Mouse (Mus musculus): ENCODE measurements around the gene Atp23. TPM values are rescaled to one million over a fixed set of nuclear protein-coding genes. Genes with fewer than 3 reads are reported as not detected.

The Atp23 gene
- polyA plus RNA-seq (2014; fragmentation: Nextera tagmentation; extraction: Ambion mirVana): 22.7 and 26.8 TPM in 2 replicates

DNA sequence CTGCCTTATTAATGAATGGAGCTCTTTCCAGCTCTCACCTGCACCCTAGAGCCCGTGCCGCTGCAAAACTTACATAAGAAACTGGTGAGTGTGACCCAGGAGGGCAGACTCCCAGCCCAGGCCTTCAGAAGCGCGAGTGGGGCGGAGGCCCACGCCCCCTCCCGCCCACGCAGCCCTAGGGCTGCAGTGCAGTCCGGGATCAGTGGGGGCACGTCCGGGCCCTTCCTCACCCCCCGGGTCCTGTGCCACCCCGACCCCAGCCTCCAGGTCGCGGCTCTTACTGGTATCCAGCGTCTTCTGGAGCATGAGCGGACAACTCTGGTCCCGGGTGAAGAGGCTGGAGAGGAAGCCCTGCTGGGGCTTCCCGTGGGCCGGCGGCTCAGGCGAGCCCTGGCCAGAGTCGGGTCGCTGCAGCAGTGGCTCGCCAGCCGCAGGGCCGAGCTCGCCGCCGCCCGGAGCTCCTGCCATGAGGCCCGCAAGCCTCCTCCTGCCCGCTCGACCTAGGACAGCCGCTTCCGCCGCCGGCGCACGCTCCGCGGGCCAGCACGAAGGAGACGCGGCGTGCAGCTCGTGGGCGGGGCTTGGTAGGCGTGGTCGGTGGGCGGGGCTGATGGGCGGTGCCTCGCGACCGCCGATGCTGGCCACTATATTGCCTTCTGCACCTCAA lies at the start of gene Atp23:
Gene Atp23, minus strand, starts transcription at position 535 of the 667 bp plus-strand sequence.
- H3K27ac ChIP-seq (ENCODE audit: low read depth, low read length): peak within 1 kb of the TSS; percentile 69

DNA sequence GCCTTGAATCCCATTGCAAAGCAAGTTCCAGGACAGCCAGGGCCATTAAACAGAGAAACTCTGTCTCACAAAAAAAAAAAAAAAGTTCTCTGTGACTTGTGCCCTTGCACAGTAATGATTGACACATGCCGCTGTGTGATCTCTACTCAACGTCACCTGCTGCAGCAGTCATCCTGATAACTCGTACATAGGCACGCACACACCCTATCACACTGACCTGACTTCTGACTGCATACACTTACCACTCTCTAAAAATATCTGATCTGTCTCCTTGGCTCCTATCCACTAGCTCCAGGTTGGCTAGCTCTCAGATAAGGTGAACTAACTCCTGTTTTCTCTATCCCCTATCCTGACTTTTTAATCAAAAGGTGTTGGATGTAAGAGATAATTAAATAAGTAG lies 49.4 kb upstream of the Atp23 start:
- WGBS: 86% methylated on average over 4 of the region's 4 CpGs
- H3K27ac ChIP-seq (ENCODE audit: low read depth, low read length): no peak overlapping the region
- H3K36me3 ChIP-seq (ENCODE audit: control insufficient read depth, insufficient read depth, low read length): no peaks in the 10 kb centered on the region
- no peak overlapping the region for H3K9ac ChIP-seq (ENCODE audit: low read depth, low read length)
- H3K4me2 ChIP-seq (replicated peaks; ENCODE audit: low read depth, low read length): no peak overlapping the region
- no peak overlapping the region for H3K4me3 ChIP-seq (ENCODE audit: low read length)
- no peak for ATAC-seq (ENCODE audit: low FRiP score, low TSS enrichment)
- no peaks in the 10 kb centered on the region for H3K9me3 ChIP-seq (ENCODE audit: control insufficient read depth, low read length)
- peaks cover 10% of the 10 kb centered on the region; the same call in 1 of the 2 replicates for H3K4me1 ChIP-seq (ENCODE audit: control insufficient read depth, insufficient read depth, low read length)
- no peaks in the 10 kb centered on the region for H3K27me3 ChIP-seq (ENCODE audit: control insufficient read depth, insufficient read depth, low read length)

More for the DNA sequence above, at the start of gene Atp23:
- H3K27me3 ChIP-seq (ENCODE audit: control insufficient read depth, insufficient read depth, low read length): no peaks in the 10 kb centered on the region
- H3K4me1 ChIP-seq (ENCODE audit: control insufficient read depth, insufficient read depth, low read length): 0 out of 2 replicates have a peak, but pooled peaks cover 5% of the 10 kb centered on the region
- under 1% methylated on average over 43 of the region's 56 CpGs for WGBS
- H3K4me3 ChIP-seq (ENCODE audit: low read length): peak within 1 kb of the TSS; percentile 79
- peak within 1 kb of the TSS; percentile 81 for H3K9ac ChIP-seq (ENCODE audit: low read depth, low read length)
- H3K36me3 ChIP-seq (ENCODE audit: control insufficient read depth, insufficient read depth, low read length): peaks cover 12% of the 10 kb centered on the region; the same call in 1 of the 2 replicates
- H3K4me2 ChIP-seq (replicated peaks; ENCODE audit: low read depth, low read length): peak within 1 kb of the TSS; percentile 98
- peak; percentile 85 for ATAC-seq (ENCODE audit: low FRiP score, low TSS enrichment)
- no peaks in the 10 kb centered on the region for H3K9me3 ChIP-seq (ENCODE audit: control insufficient read depth, low read length)

DNA sequence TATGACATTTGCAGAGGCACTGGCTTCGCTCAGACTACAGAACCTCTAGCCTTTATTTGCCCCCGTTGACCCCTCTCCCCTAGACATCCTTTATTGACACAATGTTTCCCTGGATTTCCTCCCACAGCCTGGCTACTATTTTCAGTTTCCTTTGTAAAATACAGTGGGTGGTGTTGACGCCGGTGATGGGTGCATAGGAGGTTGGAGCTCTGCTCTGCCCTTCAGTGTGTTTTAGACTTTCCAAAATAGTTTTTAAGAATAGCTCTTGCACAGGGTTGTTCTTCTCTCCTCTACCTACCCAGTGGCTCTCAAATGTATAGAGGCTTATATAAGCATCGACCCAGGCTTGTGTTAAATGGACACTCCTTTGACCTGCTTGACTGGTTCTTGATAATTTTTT lies 48.7 kb upstream of the Atp23 start:
- Histone ChIP-seq H3K36me3 (ENCODE audit: control insufficient read depth, insufficient read depth, low read length) (no peaks in the 10 kb centered on the region), H3K9me3 (ENCODE audit: control insufficient read depth, low read length) (no peaks in the 10 kb centered on the region), H3K27ac (ENCODE audit: low read depth, low read length) (no peak overlapping the region; the same call in 1 of the 2 replicates), H3K4me1 (ENCODE audit: control insufficient read depth, insufficient read depth, low read length) (peaks cover 10% of the 10 kb centered on the region; the same call in 1 of the 2 replicates), H3K4me3 (ENCODE audit: low read length) (no peak overlapping the region), H3K4me2 (replicated peaks; ENCODE audit: low read depth, low read length) (no peak overlapping the region), H3K27me3 (ENCODE audit: control insufficient read depth, insufficient read depth, low read length) (no peaks in the 10 kb centered on the region), H3K9ac (ENCODE audit: low read depth, low read length) (no peak overlapping the region)
- 0 out of 2 replicates have a peak, but pooled peaks have one; percentile 12 for ATAC-seq (ENCODE audit: low FRiP score, low TSS enrichment)
- 32% methylated on average over 5 of the region's 5 CpGs for WGBS

DNA sequence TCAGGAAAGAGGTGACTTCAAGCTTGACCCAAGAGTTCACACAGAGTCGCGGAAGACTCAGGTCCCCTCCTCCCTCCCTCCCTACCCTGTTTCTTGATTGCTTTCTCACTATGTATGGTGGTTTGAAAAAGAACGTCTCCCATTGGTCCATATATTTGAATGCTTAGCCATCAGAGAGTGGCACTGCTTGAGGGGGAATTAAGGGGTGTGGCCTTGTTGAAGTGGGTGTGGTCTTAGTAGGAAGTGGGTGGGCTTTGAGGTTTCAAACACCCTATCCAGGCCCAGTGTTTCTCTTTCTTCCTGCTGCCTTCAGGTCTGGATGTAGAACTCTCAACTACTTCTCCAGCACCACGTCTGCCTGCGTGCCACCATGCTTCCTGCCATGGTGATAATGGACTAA lies 44.4 kb upstream of the Atp23 start:
- 90% methylated on average over 5 of the region's 5 CpGs for WGBS
- Histone ChIP-seq H3K9ac (ENCODE audit: low read depth, low read length) (no peak overlapping the region), H3K4me2 (replicated peaks; ENCODE audit: low read depth, low read length) (no peak overlapping the region), H3K27me3 (ENCODE audit: control insufficient read depth, insufficient read depth, low read length) (no peaks in the 10 kb centered on the region), H3K9me3 (ENCODE audit: control insufficient read depth, low read length) (no peaks in the 10 kb centered on the region), H3K4me3 (ENCODE audit: low read length) (no peak overlapping the region), H3K4me1 (ENCODE audit: control insufficient read depth, insufficient read depth, low read length) (peaks cover 14% of the 10 kb centered on the region; the same call in 1 of the 2 replicates), H3K36me3 (ENCODE audit: control insufficient read depth, insufficient read depth, low read length) (no peaks in the 10 kb centered on the region), H3K27ac (ENCODE audit: low read depth, low read length) (no peak overlapping the region)
- no peak for ATAC-seq (ENCODE audit: low FRiP score, low TSS enrichment)

DNA sequence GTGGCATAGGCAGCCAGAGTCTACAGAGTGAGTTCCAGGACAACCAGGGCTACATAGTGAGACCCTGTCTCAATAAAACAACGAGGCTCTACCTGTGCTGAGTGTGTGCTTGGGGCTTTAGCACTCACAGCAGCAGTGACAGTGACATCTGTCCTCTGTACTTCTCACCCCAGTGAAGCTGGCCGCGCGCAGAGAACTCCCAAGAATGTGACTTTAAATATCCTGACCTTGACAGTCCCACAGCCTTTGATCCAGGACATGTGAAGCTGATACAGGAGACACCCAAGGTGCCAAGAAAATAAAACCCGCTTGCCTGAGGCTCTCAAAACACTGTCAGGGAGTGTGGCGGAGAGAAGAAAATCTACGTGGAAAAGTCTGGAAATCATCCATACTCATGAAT lies 39.8 kb upstream of the Atp23 start:
- Histone ChIP-seq H3K36me3 (ENCODE audit: control insufficient read depth, insufficient read depth, low read length) (no peaks in the 10 kb centered on the region), H3K4me2 (replicated peaks; ENCODE audit: low read depth, low read length) (no peak overlapping the region), H3K4me3 (ENCODE audit: low read length) (no peak overlapping the region), H3K27ac (ENCODE audit: low read depth, low read length) (no peak overlapping the region), H3K27me3 (ENCODE audit: control insufficient read depth, insufficient read depth, low read length) (no peaks in the 10 kb centered on the region), H3K4me1 (ENCODE audit: control insufficient read depth, insufficient read depth, low read length) (peaks cover 8% of the 10 kb centered on the region; the same call in 1 of the 2 replicates), H3K9me3 (ENCODE audit: control insufficient read depth, low read length) (peaks cover 3% of the 10 kb centered on the region; the same call in 1 of the 2 replicates), H3K9ac (ENCODE audit: low read depth, low read length) (no peak overlapping the region)
- 37% methylated on average over 7 of the region's 7 CpGs for WGBS
- ATAC-seq (ENCODE audit: low FRiP score, low TSS enrichment): no peak

DNA sequence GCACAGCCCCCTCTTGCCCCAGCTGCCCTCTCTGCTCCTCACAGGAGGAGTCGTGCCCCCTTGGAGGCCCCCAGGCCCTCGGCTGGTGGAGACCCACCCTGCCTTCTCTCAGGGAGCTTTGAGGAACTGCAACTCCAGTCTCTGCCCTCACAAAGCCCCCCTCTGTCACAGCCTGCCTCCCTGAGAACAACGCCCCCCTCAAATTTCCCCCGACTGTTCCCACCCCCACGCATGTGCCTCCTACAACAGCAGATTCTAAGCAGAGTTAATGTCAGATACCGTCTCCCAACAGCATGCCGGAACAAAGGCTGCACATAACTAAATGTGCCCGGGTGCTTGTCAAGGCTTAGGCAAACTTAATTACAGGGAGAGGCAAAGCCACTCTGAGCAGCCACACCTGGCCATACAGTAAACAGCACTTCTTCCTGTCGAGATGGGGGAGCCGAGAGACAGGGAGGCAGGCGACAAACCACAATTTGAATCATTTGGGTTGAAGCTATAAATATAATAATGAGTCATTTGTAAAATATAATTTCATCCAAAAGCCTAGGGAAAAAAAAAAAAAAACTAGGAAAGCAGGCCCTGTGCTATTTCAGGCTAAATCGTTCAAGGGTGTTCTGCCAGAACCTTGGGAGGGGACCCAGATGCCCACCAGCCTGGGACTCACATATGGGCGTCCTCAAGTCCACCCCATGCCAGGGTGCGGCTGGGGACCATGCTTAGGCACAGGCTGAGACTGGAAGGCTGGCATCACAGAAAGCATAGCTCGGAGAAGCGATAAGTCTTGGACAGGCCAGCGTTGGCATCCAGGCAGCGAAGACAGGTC lies 34.6 kb upstream of the Atp23 start:
- Histone ChIP-seq H3K9ac (ENCODE audit: low read depth, low read length) (peak overlapping the region; percentile 35; the same call in 1 of the 2 replicates), H3K4me2 (replicated peaks; ENCODE audit: low read depth, low read length) (no peak overlapping the region), H3K27ac (ENCODE audit: low read depth, low read length) (peak overlapping the region; percentile 91), H3K27me3 (ENCODE audit: control insufficient read depth, insufficient read depth, low read length) (no peaks in the 10 kb centered on the region), H3K4me1 (ENCODE audit: control insufficient read depth, insufficient read depth, low read length) (peaks cover 29% of the 10 kb centered on the region), H3K36me3 (ENCODE audit: control insufficient read depth, insufficient read depth, low read length) (no peaks in the 10 kb centered on the region), H3K9me3 (ENCODE audit: control insufficient read depth, low read length) (peaks cover 3% of the 10 kb centered on the region; the same call in 1 of the 2 replicates), H3K4me3 (ENCODE audit: low read length) (no peak overlapping the region)
- peak; percentile 24; the same call in 1 of the 2 replicates for ATAC-seq (ENCODE audit: low FRiP score, low TSS enrichment)
- WGBS: 39% methylated on average over 18 of the region's 18 CpGs

DNA sequence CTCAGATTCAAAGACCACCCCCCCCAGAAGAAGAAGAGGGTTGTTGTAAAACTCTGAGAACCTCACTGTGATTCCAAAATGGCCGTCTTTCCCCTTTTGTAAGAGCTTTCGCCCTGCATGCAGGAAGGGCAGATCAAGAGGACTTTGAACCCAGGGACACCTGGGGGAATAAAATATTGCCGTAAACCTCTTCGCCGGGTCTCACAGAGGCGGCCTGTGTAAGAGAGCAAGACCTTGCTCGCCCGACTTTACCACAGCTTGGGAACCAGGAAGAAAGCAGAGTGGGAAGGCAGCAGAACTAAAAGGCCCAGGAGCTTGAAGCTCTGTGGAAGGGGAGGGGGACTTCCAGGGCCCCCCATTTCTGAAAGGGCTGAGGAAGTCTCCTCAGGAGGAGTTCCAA lies 34.0 kb upstream of the Atp23 start:
- Histone ChIP-seq H3K9ac (ENCODE audit: low read depth, low read length) (0 out of 2 replicates have a peak overlapping the region, but pooled peaks have one; percentile 35), H3K4me1 (ENCODE audit: control insufficient read depth, insufficient read depth, low read length) (peaks cover 36% of the 10 kb centered on the region), H3K27me3 (ENCODE audit: control insufficient read depth, insufficient read depth, low read length) (no peaks in the 10 kb centered on the region), H3K9me3 (ENCODE audit: control insufficient read depth, low read length) (peaks cover 3% of the 10 kb centered on the region; the same call in 1 of the 2 replicates), H3K36me3 (ENCODE audit: control insufficient read depth, insufficient read depth, low read length) (no peaks in the 10 kb centered on the region), H3K4me2 (replicated peaks; ENCODE audit: low read depth, low read length) (no peak overlapping the region), H3K27ac (ENCODE audit: low read depth, low read length) (peak overlapping the region; percentile 91), H3K4me3 (ENCODE audit: low read length) (no peak overlapping the region)
- 51% methylated on average over 8 of the region's 8 CpGs for WGBS
- no peak for ATAC-seq (ENCODE audit: low FRiP score, low TSS enrichment)

DNA sequence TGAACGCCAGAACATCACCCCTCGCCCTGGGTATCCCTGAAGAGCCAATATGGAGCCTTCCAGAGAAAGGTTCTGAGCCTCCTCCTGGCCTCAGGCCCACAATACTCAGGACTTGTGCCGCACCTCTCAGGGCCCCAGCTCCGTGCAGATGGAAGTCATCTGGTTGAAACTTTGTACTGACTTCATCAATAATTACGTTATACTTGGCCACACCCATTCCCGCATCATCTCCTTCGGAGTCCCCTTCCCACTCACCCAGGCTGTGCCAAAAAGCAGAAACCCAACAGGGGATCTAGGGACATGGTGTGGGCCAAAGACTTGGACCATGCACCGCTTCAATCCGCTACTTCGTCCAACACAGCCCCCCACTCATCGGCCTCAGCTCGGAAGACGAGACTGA lies 33.4 kb upstream of the Atp23 start:
- no peaks in the 10 kb centered on the region for H3K27me3 ChIP-seq (ENCODE audit: control insufficient read depth, insufficient read depth, low read length)
- H3K36me3 ChIP-seq (ENCODE audit: control insufficient read depth, insufficient read depth, low read length): no peaks in the 10 kb centered on the region
- H3K4me3 ChIP-seq (ENCODE audit: low read length): no peak overlapping the region
- ATAC-seq (ENCODE audit: low FRiP score, low TSS enrichment): no peak
- 0 out of 2 replicates have a peak overlapping the region, but pooled peaks have one; percentile 91 for H3K27ac ChIP-seq (ENCODE audit: low read depth, low read length)
- peaks cover 41% of the 10 kb centered on the region for H3K4me1 ChIP-seq (ENCODE audit: control insufficient read depth, insufficient read depth, low read length)
- no peak overlapping the region for H3K9ac ChIP-seq (ENCODE audit: low read depth, low read length)
- H3K4me2 ChIP-seq (replicated peaks; ENCODE audit: low read depth, low read length): no peak overlapping the region
- H3K9me3 ChIP-seq (ENCODE audit: control insufficient read depth, low read length): peaks cover 3% of the 10 kb centered on the region; the same call in 1 of the 2 replicates
- WGBS: 90% methylated on average over 13 of the region's 13 CpGs
